Mouse (Mus musculus) thymus, adult 2 months (tissue): Measurements from ENCODE around the gene S1pr2.
A peak's percentile ranks its signal among the peaks of the same experiment; 100 is the strongest.

Experiments used
- CTCF ChIP-seq: fragments of 200-500 bp; IDR thresholded peaks from 2 replicates; pipeline ENCODE4 v1.5.1; 2012; ENCODE audit warnings: mild to moderate bottlenecking, control low read depth, low read length, moderate library complexity, borderline replicate concordance; ENCODE audit not compliant: control insufficient read depth, poor library complexity, insufficient read depth; ENCODE audit errors: extremely low read depth
- POLR2A ChIP-seq: fragments of 200-500 bp; IDR thresholded peaks from 2 replicates; pipeline ENCODE4 v1.6.1; 2012; ENCODE audit warnings: mild to moderate bottlenecking, low read length, control low read depth, moderate library complexity; ENCODE audit not compliant: control insufficient read depth, poor library complexity, insufficient read depth; ENCODE audit errors: extremely low read depth

GRCm38 (mm10) chr9:20952520-20953227 lies 23.9 kb downstream of the S1pr2 start:
- peak; percentile 34; the same call in 1 of the 2 replicates for TF ChIP-seq CTCF
- TF ChIP-seq POLR2A: peak; percentile 64
